Mouse (Mus musculus): ENCODE data around the gene Tbc1d16. TPM values are rescaled to one million over a fixed set of nuclear protein-coding genes. Genes with fewer than 3 reads are reported as not detected.

Tbc1d16 gene
- polyA plus RNA-seq, 1 experiment from 2014 or later, result 17.4 TPM

GRCm38 (mm10) chr11:119237007-119237406 lies 8.7 kb upstream of the Tbc1d16 start:
- TF ChIP-seq CTCF (IDR thresholded peaks at IDR 0.05), result no peak
- in situ Hi-C loops (cut with MboI; ENCODE audit: low pct_unique_long_range_greater_than_20kb), result no loop called here
- ChIA-PET CTCF (interaction anchor here (0.7 to 1.5 kb wide), 2 partner anchors 30 to 163 kb away, joined by 4 read pairs; no protein-coding TSS in a partner anchor), POLR2A (no interaction called here)
- ATAC-seq, result no peak
- no peak for DNase-seq (ENCODE audit: low read depth, low spot score)
- peaks cover 1% of the 10 kb centered on the region for H3K27me3 ChIP-seq

GRCm38 (mm10) chr11:119236354-119236753 lies 8.1 kb upstream of the Tbc1d16 start:
- ChIA-PET CTCF (no interaction called here), POLR2A (no interaction called here)
- DNase-seq (ENCODE audit: low read depth, low spot score) (no peak), ATAC-seq (no peak)
- no peaks in the 10 kb centered on the region for H3K27me3 ChIP-seq
- in situ Hi-C loops (cut with MboI; ENCODE audit: low pct_unique_long_range_greater_than_20kb), result no loop called here
- no peak for TF ChIP-seq CTCF (IDR thresholded peaks at IDR 0.05)

DNA sequence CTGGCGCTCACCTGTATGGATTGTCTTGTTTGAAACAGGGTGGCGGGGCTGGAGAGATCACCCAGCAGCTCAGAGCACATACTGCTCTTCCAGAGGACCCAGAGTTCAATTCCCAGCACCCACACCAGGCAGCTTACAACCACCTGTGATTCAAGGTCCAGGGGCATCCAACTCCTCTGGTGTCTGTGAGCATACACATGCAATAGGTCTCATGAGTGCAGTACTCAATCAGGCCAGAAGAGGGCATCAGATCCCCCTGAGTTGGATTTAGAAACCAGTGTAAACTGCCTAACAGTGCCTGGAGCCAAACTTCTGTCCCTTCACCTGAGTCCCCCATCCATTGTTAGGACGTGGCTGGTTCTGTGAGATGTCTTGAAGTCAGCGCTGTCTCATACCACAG lies 7.3 kb upstream of the Tbc1d16 start:
- in situ Hi-C loops (cut with MboI; ENCODE audit: low pct_unique_long_range_greater_than_20kb), result no loop called here
- POLR2A ChIA-PET, result no interaction called here

GRCm38 (mm10) chr11:119234770-119235169 lies 6.5 kb upstream of the Tbc1d16 start:
- ChIA-PET POLR2A (no interaction called here), CTCF (interaction anchor here (1.4 to 2.2 kb wide), 2 partner anchors 8 to 28 kb away, joined by 4 to 13 read pairs; no protein-coding TSS in a partner anchor)
- TF ChIP-seq CTCF (IDR thresholded peaks at IDR 0.05), result no peak
- in situ Hi-C loops (cut with MboI; ENCODE audit: low pct_unique_long_range_greater_than_20kb), result no loop called here
- no peak for ATAC-seq
- no peak for DNase-seq (ENCODE audit: low read depth, low spot score)
- H3K27me3 ChIP-seq, result peaks cover 8% of the 10 kb centered on the region

More for the DNA sequence above, 7.3 kb upstream of the Tbc1d16 start:
- CTCF ChIA-PET, result interaction anchor here (1.4 to 2.2 kb wide), 2 partner anchors 9 to 29 kb away, joined by 4 to 13 read pairs; no protein-coding TSS in a partner anchor
- DNase-seq (ENCODE audit: low read depth, low spot score) (no peak), ATAC-seq (no peak)
- H3K27me3 ChIP-seq, result peaks cover 3% of the 10 kb centered on the region
- TF ChIP-seq CTCF (IDR thresholded peaks at IDR 0.05), result no peak

- peak; percentile 41 for ATAC-seq
- in situ Hi-C loops (cut with MboI; ENCODE audit: low pct_unique_long_range_greater_than_20kb), result no loop called here
- DNase-seq (ENCODE audit: low read depth, low spot score), result no peak
- no peak for TF ChIP-seq CTCF (IDR thresholded peaks at IDR 0.05)
- ChIA-PET CTCF (no interaction called here), POLR2A (interaction anchor here (0.6 kb wide), 1 partner anchor 39 kb away, joined by 3 read pairs; no protein-coding TSS in a partner anchor)
- H3K27me3 ChIP-seq, result peaks cover 8% of the 10 kb centered on the region
These were observed 737 bp upstream of the Tbc1d16 start for GRCm38 (mm10) chr11:119228846-119229626.

DNA sequence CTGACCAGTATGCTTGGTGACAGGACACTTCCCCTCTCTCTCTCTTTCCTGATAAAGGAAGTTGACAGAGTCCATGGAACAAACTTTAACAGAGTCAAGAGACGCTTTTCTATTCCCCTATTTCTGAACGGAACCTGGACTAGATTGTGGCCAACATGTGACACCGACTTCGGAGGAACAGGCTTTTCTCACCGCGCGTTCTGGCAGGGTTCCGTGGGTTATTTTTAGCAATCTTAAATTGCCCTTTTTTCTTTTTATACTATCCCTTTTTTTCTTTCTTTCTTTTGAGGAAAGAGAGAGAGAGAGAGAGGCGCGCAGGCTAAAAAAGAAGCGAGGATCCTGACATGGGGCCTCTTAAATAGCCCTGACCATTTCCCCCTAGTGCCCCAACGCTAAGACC lies 708 bp downstream of the Tbc1d16 start:
- no peak for TF ChIP-seq CTCF (IDR thresholded peaks at IDR 0.05)
- no peak for ATAC-seq
- H3K27me3 ChIP-seq, result peaks cover 8% of the 10 kb centered on the region
- in situ Hi-C loops (cut with MboI; ENCODE audit: low pct_unique_long_range_greater_than_20kb), result no loop called here
- POLR2A ChIA-PET, result interaction anchor here (1.6 kb wide), 1 partner anchor 21 kb away, joined by 4 read pairs; no protein-coding TSS in a partner anchor
- DNase-seq (ENCODE audit: low read depth, low spot score), result no peak
- CTCF ChIA-PET, result interaction anchor here (0.8 to 1.5 kb wide), 4 partner anchors 8 to 24 kb away, joined by 3 to 10 read pairs (median 4); no protein-coding TSS in a partner anchor

DNA sequence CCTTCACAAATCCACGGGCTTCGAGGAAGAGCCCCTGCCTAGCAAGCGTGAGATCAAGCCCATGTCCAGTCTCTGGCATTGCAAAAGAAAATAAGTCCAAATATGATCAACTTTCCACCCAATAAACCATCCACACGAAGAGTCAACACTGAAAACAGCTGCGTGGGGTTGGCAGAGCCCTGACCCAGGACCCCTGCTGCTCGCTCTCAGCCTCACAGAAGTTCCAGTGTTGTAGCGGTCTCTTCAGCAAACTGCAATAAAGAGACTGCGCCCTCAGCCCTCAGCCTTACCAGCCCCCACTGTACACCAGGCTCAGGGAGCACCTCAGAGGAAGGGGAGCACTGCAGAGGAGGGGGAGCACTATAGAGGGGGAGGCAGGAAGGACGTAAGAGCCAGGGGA lies 2.7 kb downstream of the Tbc1d16 start:
- TF ChIP-seq CTCF (IDR thresholded peaks at IDR 0.05), result no peak

GRCm38 (mm10) chr11:119224926-119225325 lies 3.4 kb downstream of the Tbc1d16 start:
- in situ Hi-C loops (cut with MboI; ENCODE audit: low pct_unique_long_range_greater_than_20kb), result no loop called here
- POLR2A ChIA-PET, result interaction anchor here (0.8 kb wide), 1 partner anchor 9 kb away, joined by 3 read pairs; no protein-coding TSS in a partner anchor
- DNase-seq (ENCODE audit: low read depth, low spot score) (no peak), ATAC-seq (no peak)
- no peaks in the 10 kb centered on the region for H3K27me3 ChIP-seq
- CTCF ChIA-PET, result interaction anchor here (0.8 to 3.1 kb wide), 2 partner anchors 9 to 18 kb away, joined by 4 to 13 read pairs; no protein-coding TSS in a partner anchor
- no peak for TF ChIP-seq CTCF (IDR thresholded peaks at IDR 0.05)

More for the DNA sequence above, 2.7 kb downstream of the Tbc1d16 start:
- H3K27me3 ChIP-seq, result peaks cover 5% of the 10 kb centered on the region
- ChIA-PET CTCF (interaction anchor here (3.1 kb wide), 1 partner anchor 19 kb away, joined by 13 read pairs; no protein-coding TSS in a partner anchor), POLR2A (interaction anchor here (0.8 kb wide), 1 partner anchor 9 kb away, joined by 3 read pairs; no protein-coding TSS in a partner anchor)
- in situ Hi-C loops (cut with MboI; ENCODE audit: low pct_unique_long_range_greater_than_20kb), result no loop called here
- ATAC-seq (no peak), DNase-seq (ENCODE audit: low read depth, low spot score) (no peak)

GRCm38 (mm10) chr11:119223124-119223890 lies 5.0 kb downstream of the Tbc1d16 start:
- DNase-seq (ENCODE audit: low read depth, low spot score), result no peak
- in situ Hi-C loops (cut with MboI; ENCODE audit: low pct_unique_long_range_greater_than_20kb), result no loop called here

DNA sequence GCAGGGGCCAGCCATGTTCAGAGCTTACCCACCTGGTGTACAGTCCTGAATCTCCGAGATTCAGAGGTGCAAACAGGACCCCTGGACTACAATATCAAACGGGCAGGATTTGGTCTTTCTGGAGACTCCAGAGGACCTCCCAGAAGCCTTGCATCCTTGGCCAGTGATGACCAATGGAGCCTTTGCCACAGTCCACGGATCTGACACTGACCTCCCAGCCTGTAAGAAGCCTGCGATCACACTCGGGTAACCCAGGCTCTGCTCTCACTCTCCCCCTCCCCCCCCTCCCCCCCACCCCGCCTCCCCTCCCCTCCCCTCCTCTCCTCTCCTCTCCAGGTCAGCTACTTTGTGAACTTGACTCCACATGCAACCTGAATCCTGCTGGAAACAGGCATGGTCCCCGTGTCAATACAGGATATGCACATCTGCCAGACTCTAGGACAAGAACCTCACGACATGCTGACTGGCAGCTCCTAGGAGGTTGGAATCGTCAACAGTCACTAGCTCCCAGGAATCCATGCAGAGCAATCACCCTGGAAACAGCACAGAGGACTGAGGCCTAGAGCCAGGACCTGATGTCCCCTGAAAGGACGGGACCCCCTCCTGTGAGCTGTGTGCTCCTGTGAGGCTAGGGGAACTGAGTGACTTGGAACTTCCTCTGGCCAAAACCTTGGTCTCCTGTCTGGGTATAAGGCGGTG lies 6.3 kb downstream of the Tbc1d16 start:
- POLR2A ChIA-PET, result interaction anchor here (1.0 kb wide), 1 partner anchor 13 kb away, joined by 3 read pairs; no protein-coding TSS in a partner anchor
- no peak for TF ChIP-seq CTCF (IDR thresholded peaks at IDR 0.05)
- in situ Hi-C loops (cut with MboI; ENCODE audit: low pct_unique_long_range_greater_than_20kb), result no loop called here
- CTCF ChIA-PET, result interaction anchor here (1.0 kb wide), 1 partner anchor 15 kb away, joined by 4 read pairs; no protein-coding TSS in a partner anchor
- no peaks in the 10 kb centered on the region for H3K27me3 ChIP-seq
- DNase-seq (ENCODE audit: low read depth, low spot score) (no peak), ATAC-seq (no peak)

More at GRCm38 (mm10) chr11:119223124-119223890, 5.0 kb downstream of the Tbc1d16 start:
- TF ChIP-seq CTCF (IDR thresholded peaks at IDR 0.05), result no peak
- ATAC-seq, result no peak
- POLR2A ChIA-PET, result no interaction called here
- CTCF ChIA-PET, result interaction anchor here (3.1 kb wide), 1 partner anchor 17 kb away, joined by 13 read pairs; no protein-coding TSS in a partner anchor
- H3K27me3 ChIP-seq, result no peaks in the 10 kb centered on the region
